Mouse (Mus musculus): ENCODE results near the gene Spag17.

- no peak for TF ChIP-seq CTCF (IDR thresholded peaks at IDR 0.05; ENCODE audit: low read depth)
- no peak for TF ChIP-seq EP300 (IDR thresholded peaks at IDR 0.05; ENCODE audit: low read depth)
Observed at GRCm38 (mm10) chr3:99875137-99875536, 10.1 kb upstream of the Spag17 start.

Measured in heart, postnatal 0 days (tissue).